Mouse (Mus musculus) kidney, embryonic 16.5 days (tissue): ENCODE results near the gene D5Ertd579e. TPM values are rescaled to one million over a fixed set of nuclear protein-coding genes. Genes with fewer than 3 reads are reported as not detected.
A peak's percentile ranks its signal among the peaks of the same experiment; 100 is the strongest.

Experiments
- ATAC-seq: fragments of 200-750 bp; cut with Nextera tagmentation; 2 replicates; pipeline ENCODE4 v1.8.0; 2017; ENCODE audit warnings: moderate TSS enrichment; ENCODE audit not compliant: low FRiP score, low TSS enrichment
- H3K27ac ChIP-seq: fragments of 300-500 bp; sonication (generic); 2 replicates; pipeline ENCODE4 v1.5.1; 2014; ENCODE audit warnings: low read length
- H3K27me3 ChIP-seq: fragments of 300-500 bp; sonication (generic); 2 replicates; pipeline ENCODE4 v1.6.1; 2014; ENCODE audit warnings: low read length, control low read depth, mixed read lengths; ENCODE audit not compliant: insufficient read depth
- H3K36me3 ChIP-seq: fragments of 300-500 bp; sonication (generic); 2 replicates; pipeline ENCODE4 v1.6.1; 2014; ENCODE audit warnings: low read length, control low read depth, mixed read lengths; ENCODE audit not compliant: insufficient read depth
- H3K4me1 ChIP-seq: fragments of 300-500 bp; sonication (generic); 2 replicates; pipeline ENCODE4 v1.6.1; 2014; ENCODE audit warnings: low read length, control low read depth, mixed read lengths; ENCODE audit not compliant: insufficient read depth
- H3K4me2 ChIP-seq: fragments of 300-500 bp; sonication (generic); replicated peaks from 2 replicates; pipeline ENCODE4 v1.6.1; 2014; ENCODE audit warnings: low read depth, low read length
- H3K4me3 ChIP-seq: fragments of 300-500 bp; sonication (generic); 2 replicates; pipeline ENCODE4 v1.5.1; 2014; ENCODE audit warnings: mild to moderate bottlenecking, low read length
- H3K9ac ChIP-seq: fragments of 300-500 bp; sonication (generic); replicated peaks from 2 replicates; pipeline ENCODE4 v1.6.1; 2014; ENCODE audit warnings: low read length
- H3K9me3 ChIP-seq: fragments of 300-500 bp; sonication (generic); 2 replicates; pipeline ENCODE4 v1.6.1; 2016; ENCODE audit warnings: low read length, control low read depth
- WGBS: fragments of 180-500 bp; shearing (Covaris S2); extraction: QIAGEN DNeasy Blood & Tissue Kit; methylation state at CpG from one replicate; pipeline ENCODE4 v1.1.7; 2014; 5-methylcytosine and 5-hydroxymethylcytosine counted together
- polyA plus RNA-seq: library from polyadenylated mRNA; unstranded; fragments of >200 nt; fragmentation: Nextera tagmentation; extraction: Ambion mirVana; gene quantifications from 2 replicates; pipeline ENCODE4 v1.2.1, GENCODE M21; 2015

The D5Ertd579e gene
- polyA plus RNA-seq, result 18.4 and 20.7 TPM in 2 replicates

GRCm38 (mm10) chr5:36695461-36696231 lies at the start of gene D5Ertd579e:
D5Ertd579e (minus strand) TSS chr5:36696024.
- ATAC-seq, result peak; percentile 96
- under 1% methylated on average over 66 of the region's 104 CpGs for WGBS
- peaks cover 19% of the 10 kb centered on the region for H3K4me1 ChIP-seq
- peak within 1 kb of the TSS; percentile 86 for H3K27ac ChIP-seq
- H3K27me3 ChIP-seq, result no peaks in the 10 kb centered on the region
- no peaks in the 10 kb centered on the region for H3K36me3 ChIP-seq
- peak within 1 kb of the TSS; percentile 86 for H3K4me2 ChIP-seq
- H3K9me3 ChIP-seq, result no peaks in the 10 kb centered on the region
- peak within 1 kb of the TSS; percentile 90 for H3K9ac ChIP-seq
- peak within 1 kb of the TSS; percentile 84 for H3K4me3 ChIP-seq

- 38% methylated on average over 16 of the region's 16 CpGs for WGBS
- no peak overlapping the region for H3K27ac ChIP-seq
- no peaks in the 10 kb centered on the region for H3K27me3 ChIP-seq
- H3K36me3 ChIP-seq, result no peaks in the 10 kb centered on the region
- peak overlapping the region; percentile 34; the same call in 1 of the 2 replicates for H3K4me2 ChIP-seq
- peaks cover 7% of the 10 kb centered on the region for H3K4me1 ChIP-seq
- H3K9me3 ChIP-seq, result no peaks in the 10 kb centered on the region
- no peak for ATAC-seq
- 0 out of 2 replicates have a peak overlapping the region, but pooled peaks have one; percentile 29 for H3K9ac ChIP-seq
- 0 out of 2 replicates have a peak overlapping the region, but pooled peaks have one; percentile 4 for H3K4me3 ChIP-seq
Measured at GRCm38 (mm10) chr5:36742126-36742848, 46.5 kb upstream of the D5Ertd579e start.

- no peaks in the 10 kb centered on the region for H3K9me3 ChIP-seq
- H3K27ac ChIP-seq, result no peak overlapping the region
- no peak overlapping the region for H3K9ac ChIP-seq
- no peaks in the 10 kb centered on the region for H3K4me1 ChIP-seq
- ATAC-seq, result no peak
- no peak overlapping the region for H3K4me2 ChIP-seq
- H3K4me3 ChIP-seq, result no peak overlapping the region
- H3K27me3 ChIP-seq, result no peaks in the 10 kb centered on the region
- no peaks in the 10 kb centered on the region for H3K36me3 ChIP-seq
- 65% methylated on average over 4 of the region's 4 CpGs for WGBS
Measured at GRCm38 (mm10) chr5:36739829-36740228, 44.0 kb upstream of the D5Ertd579e start.

GRCm38 (mm10) chr5:36738799-36739615 lies 43.2 kb upstream of the D5Ertd579e start:
- Histone ChIP-seq H3K27me3 (no peaks in the 10 kb centered on the region), H3K4me1 (no peaks in the 10 kb centered on the region), H3K27ac (no peak overlapping the region), H3K9me3 (no peaks in the 10 kb centered on the region), H3K4me3 (no peak overlapping the region), H3K9ac (no peak overlapping the region), H3K36me3 (no peaks in the 10 kb centered on the region), H3K4me2 (no peak overlapping the region)
- no peak for ATAC-seq
- 47% methylated on average over 16 of the region's 16 CpGs for WGBS

- Histone ChIP-seq H3K4me3 (no peak overlapping the region), H3K9me3 (no peaks in the 10 kb centered on the region), H3K4me1 (no peaks in the 10 kb centered on the region), H3K27me3 (no peaks in the 10 kb centered on the region), H3K9ac (no peak overlapping the region), H3K27ac (no peak overlapping the region), H3K36me3 (no peaks in the 10 kb centered on the region), H3K4me2 (no peak overlapping the region)
- WGBS, result 64% methylated on average over 4 of the region's 4 CpGs
- no peak for ATAC-seq
Measured at GRCm38 (mm10) chr5:36737765-36738164, 41.9 kb upstream of the D5Ertd579e start.

- H3K4me2 ChIP-seq, result no peak overlapping the region
- WGBS, result 77% methylated on average over 8 of the region's 8 CpGs
- ATAC-seq, result no peak
- no peaks in the 10 kb centered on the region for H3K36me3 ChIP-seq
- H3K27me3 ChIP-seq, result no peaks in the 10 kb centered on the region
- H3K4me3 ChIP-seq, result no peak overlapping the region
- no peaks in the 10 kb centered on the region for H3K9me3 ChIP-seq
- H3K27ac ChIP-seq, result no peak overlapping the region
- no peaks in the 10 kb centered on the region for H3K4me1 ChIP-seq
- H3K9ac ChIP-seq, result no peak overlapping the region
Measured at GRCm38 (mm10) chr5:36736009-36736408, 40.2 kb upstream of the D5Ertd579e start.

GRCm38 (mm10) chr5:36735106-36735505 lies 39.3 kb upstream of the D5Ertd579e start:
- H3K4me3 ChIP-seq, result no peak overlapping the region
- ATAC-seq, result no peak
- H3K4me1 ChIP-seq, result no peaks in the 10 kb centered on the region
- 54% methylated on average over 6 of the region's 6 CpGs for WGBS
- H3K27ac ChIP-seq, result no peak overlapping the region
- no peak overlapping the region for H3K9ac ChIP-seq
- no peaks in the 10 kb centered on the region for H3K27me3 ChIP-seq
- no peaks in the 10 kb centered on the region for H3K36me3 ChIP-seq
- no peak overlapping the region for H3K4me2 ChIP-seq
- no peaks in the 10 kb centered on the region for H3K9me3 ChIP-seq

GRCm38 (mm10) chr5:36733405-36733804 lies 37.6 kb upstream of the D5Ertd579e start:
- Histone ChIP-seq H3K4me3 (no peak overlapping the region), H3K36me3 (no peaks in the 10 kb centered on the region), H3K4me2 (no peak overlapping the region), H3K27ac (no peak overlapping the region), H3K9ac (no peak overlapping the region), H3K4me1 (no peaks in the 10 kb centered on the region), H3K9me3 (no peaks in the 10 kb centered on the region), H3K27me3 (no peaks in the 10 kb centered on the region)
- WGBS, result 78% methylated on average over 3 of the region's 3 CpGs
- ATAC-seq, result no peak

- 56% methylated on average over 7 of the region's 7 CpGs for WGBS
- Histone ChIP-seq H3K36me3 (no peaks in the 10 kb centered on the region), H3K4me1 (no peaks in the 10 kb centered on the region), H3K27ac (no peak overlapping the region), H3K27me3 (no peaks in the 10 kb centered on the region), H3K4me3 (no peak overlapping the region), H3K9me3 (no peaks in the 10 kb centered on the region), H3K4me2 (no peak overlapping the region), H3K9ac (no peak overlapping the region)
- ATAC-seq, result no peak
Measured at GRCm38 (mm10) chr5:36731901-36732652, 36.3 kb upstream of the D5Ertd579e start.
